Mouse (Mus musculus) brain, embryonic 14.5 days (tissue): ENCODE results near the gene Nfia.

ENCODE experiments used
- CTCF ChIP-seq: fragments of 200-500 bp; IDR thresholded peaks from 2 replicates; pipeline ENCODE4 v1.5.1; 2012; ENCODE audit warnings: inconsistent platforms, mild to moderate bottlenecking, moderate library complexity, borderline replicate concordance; ENCODE audit not compliant: insufficient read depth, insufficient read length; ENCODE audit errors: extremely low read depth
- POLR2A ChIP-seq: fragments of 200-500 bp; IDR thresholded peaks from 2 replicates; pipeline ENCODE4 v1.6.1; 2012; ENCODE audit warnings: mild to moderate bottlenecking, inconsistent platforms, borderline replicate concordance; ENCODE audit not compliant: poor library complexity, insufficient read depth, insufficient read length, severe bottlenecking; ENCODE audit errors: extremely low read depth

GRCm38 (mm10) chr4:98142879-98143436 is 370.4 kb downstream of the Nfia start:
- TF ChIP-seq CTCF = no peak
- TF ChIP-seq POLR2A = no peak
